Mouse (Mus musculus) intestine, embryonic 15.5 days (tissue): Measurements from ENCODE around the gene Tmod4. TPM values are rescaled to one million over a fixed set of nuclear protein-coding genes. Genes with fewer than 3 reads are reported as not detected.
"Not testable (repeated sequence)": the region's sequence is repeated elsewhere in the genome, so short reads cannot be mapped to it uniquely, and the experiment has no call there.

Experiments
- ATAC-seq: fragments of 200-750 bp; cut with Nextera tagmentation; 2 replicates; pipeline ENCODE4 v1.8.0; 2017; ENCODE audit warnings: moderate TSS enrichment, moderate library complexity
- H3K27ac ChIP-seq: fragments of 300-500 bp; sonication (generic); 2 replicates; pipeline ENCODE4 v1.5.1; 2015; ENCODE audit warnings: mild to moderate bottlenecking, inconsistent platforms
- H3K27me3 ChIP-seq: fragments of 300-500 bp; sonication (generic); replicated peaks from 2 replicates; pipeline ENCODE4 v1.6.1; 2015; ENCODE audit warnings: inconsistent platforms
- H3K36me3 ChIP-seq: fragments of 300-500 bp; sonication (generic); 2 replicates; pipeline ENCODE4 v1.6.1; 2015; ENCODE audit warnings: inconsistent platforms
- H3K4me1 ChIP-seq: fragments of 300-500 bp; sonication (generic); replicated peaks from 2 replicates; pipeline ENCODE4 v1.6.1; 2015; ENCODE audit warnings: inconsistent platforms
- H3K4me2 ChIP-seq: fragments of 300-500 bp; sonication (generic); replicated peaks from 2 replicates; pipeline ENCODE4 v1.6.1; 2015; ENCODE audit warnings: mild to moderate bottlenecking, inconsistent platforms
- H3K4me3 ChIP-seq: fragments of 300-500 bp; sonication (generic); replicated peaks from 2 replicates; pipeline ENCODE4 v1.5.1; 2015; ENCODE audit warnings: inconsistent platforms
- H3K9ac ChIP-seq: fragments of 300-500 bp; sonication (generic); 2 replicates; pipeline ENCODE4 v1.6.1; 2015; ENCODE audit warnings: inconsistent platforms
- H3K9me3 ChIP-seq: fragments of 300-500 bp; sonication (generic); 2 replicates; pipeline ENCODE4 v1.6.1; 2016; ENCODE audit warnings: inconsistent platforms
- WGBS: fragments of 180-500 bp; shearing (Covaris S2); methylation state at CpG from one replicate; pipeline ENCODE4 v1.1.7; 2015; 5-methylcytosine and 5-hydroxymethylcytosine counted together
- polyA plus RNA-seq: library from polyadenylated mRNA; unstranded; fragments of >200 nt; fragmentation: Nextera tagmentation; extraction: Ambion mirVana; gene quantifications from 2 replicates; pipeline ENCODE4 v1.2.1, GENCODE M21; 2015

Gene Tmod4
- polyA plus RNA-seq, result 0.83 and 0.99 TPM in 2 replicates

DNA sequence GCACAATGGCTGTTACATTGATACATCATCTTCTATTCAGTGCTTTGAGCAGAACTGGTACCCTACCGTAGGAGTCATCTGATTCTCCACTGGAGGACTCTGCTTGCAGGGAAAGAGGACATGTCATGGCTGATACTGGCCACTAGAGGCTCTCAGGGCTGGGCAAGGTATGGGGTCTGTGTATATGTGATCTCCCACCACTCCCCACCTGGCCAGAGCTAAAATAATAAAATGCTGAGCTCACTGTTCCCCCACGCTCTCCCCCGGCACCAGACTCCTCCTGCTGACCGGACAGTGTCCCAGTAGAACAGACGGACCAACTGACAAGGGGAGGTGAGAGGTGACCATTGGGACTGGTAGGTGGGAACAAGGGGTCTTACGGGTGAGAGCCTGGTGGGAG is at the start of gene Tmod4:
Gene Tmod4 (plus strand): TSS at position 231 of the 400 bp plus-strand sequence.
- Histone ChIP-seq H3K36me3 (peaks cover 25% of the 10 kb centered on the region), H3K4me1 (peaks cover 6% of the 10 kb centered on the region), H3K4me2 (no peak within 1 kb of the TSS), H3K4me3 (no peak within 1 kb of the TSS), H3K27ac (no peak within 1 kb of the TSS; the same call in 1 of the 2 replicates), H3K9me3 (no peaks in the 10 kb centered on the region), H3K27me3 (no peaks in the 10 kb centered on the region), H3K9ac (no peak within 1 kb of the TSS)
- WGBS, result 58% methylated on average over 6 of the region's 6 CpGs
- peak; percentile 36; the same call in 1 of the 2 replicates for ATAC-seq

DNA sequence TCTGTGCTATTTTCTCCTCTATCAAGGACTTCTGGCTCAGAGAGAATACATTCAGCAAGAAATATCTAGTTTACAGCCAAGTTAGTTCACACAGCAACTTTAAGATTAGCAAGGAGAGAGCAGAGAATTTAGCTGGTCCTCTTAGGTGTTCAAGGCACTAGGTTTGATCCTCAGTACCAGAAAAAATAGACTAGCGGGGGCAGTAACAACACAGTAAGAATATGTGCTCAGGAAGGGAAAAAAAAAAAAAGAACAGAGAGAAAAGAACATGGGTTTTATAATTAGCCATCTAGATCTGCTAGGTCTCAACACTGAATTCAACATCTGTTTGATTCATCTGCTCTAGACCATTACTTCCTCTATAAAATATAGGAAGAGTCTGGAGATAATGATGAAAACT is 36.2 kb upstream of the Tmod4 start:
- ATAC-seq, result no peak
- Histone ChIP-seq H3K36me3 (no peaks in the 10 kb centered on the region), H3K9me3 (no peaks in the 10 kb centered on the region), H3K9ac (no peak overlapping the region), H3K27ac (no peak overlapping the region), H3K4me1 (no peaks in the 10 kb centered on the region), H3K4me3 (no peak overlapping the region), H3K4me2 (no peak overlapping the region), H3K27me3 (no peaks in the 10 kb centered on the region)
- WGBS, result 100% methylated on average over 1 of the region's 1 CpGs

DNA sequence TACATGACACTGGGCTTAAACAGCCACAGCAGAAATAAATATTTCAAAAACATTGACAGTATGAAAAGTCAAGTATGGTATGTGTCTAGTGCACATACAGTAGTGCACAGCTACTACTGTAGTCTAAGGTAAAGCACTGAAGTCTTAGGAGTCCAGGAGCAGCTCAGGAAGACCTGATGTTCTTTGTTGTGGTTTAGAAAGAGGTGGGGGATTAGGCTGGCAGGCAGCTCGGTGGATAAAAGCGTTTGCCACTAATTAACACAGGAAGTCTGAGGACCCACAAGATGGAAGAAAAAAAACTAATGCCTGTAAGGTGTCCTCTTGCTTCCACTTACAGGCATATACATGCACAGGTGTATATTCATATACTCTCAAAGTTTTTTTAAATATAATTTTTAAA is 23.4 kb upstream of the Tmod4 start:
- WGBS, result 24% methylated on average over 2 of the region's 2 CpGs

DNA sequence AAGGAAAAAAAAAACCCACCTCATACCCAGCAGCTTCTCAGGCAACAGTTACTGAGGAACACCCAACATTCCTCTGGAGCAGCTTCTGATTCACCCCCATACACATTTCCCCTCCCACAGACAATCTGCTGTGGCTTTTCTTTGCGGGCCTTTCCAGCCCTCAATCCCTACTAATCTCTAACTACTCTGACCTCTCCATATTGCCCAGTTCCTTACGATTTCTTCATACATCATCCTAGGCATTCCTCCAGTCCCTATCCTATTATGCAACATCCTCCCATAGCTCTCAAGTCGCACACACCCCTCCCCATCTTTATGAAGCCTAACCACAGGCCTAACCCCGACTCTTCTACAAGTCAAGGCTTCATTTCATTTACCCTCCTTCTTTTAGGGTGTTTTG is 19.2 kb upstream of the Tmod4 start:
- no peak overlapping the region for H3K27ac ChIP-seq
- 41% methylated on average over 4 of the region's 4 CpGs for WGBS

More for the DNA sequence above, 23.4 kb upstream of the Tmod4 start:
- no peak overlapping the region for H3K27ac ChIP-seq
- H3K4me3 ChIP-seq, result no peak overlapping the region
- H3K27me3 ChIP-seq, result no peaks in the 10 kb centered on the region
- H3K9me3 ChIP-seq, result no peaks in the 10 kb centered on the region
- H3K36me3 ChIP-seq, result no peaks in the 10 kb centered on the region
- H3K4me1 ChIP-seq, result 0 out of 2 replicates have a peak, but pooled peaks cover 6% of the 10 kb centered on the region
- no peak for ATAC-seq
- no peak overlapping the region for H3K9ac ChIP-seq
- no peak overlapping the region for H3K4me2 ChIP-seq

DNA sequence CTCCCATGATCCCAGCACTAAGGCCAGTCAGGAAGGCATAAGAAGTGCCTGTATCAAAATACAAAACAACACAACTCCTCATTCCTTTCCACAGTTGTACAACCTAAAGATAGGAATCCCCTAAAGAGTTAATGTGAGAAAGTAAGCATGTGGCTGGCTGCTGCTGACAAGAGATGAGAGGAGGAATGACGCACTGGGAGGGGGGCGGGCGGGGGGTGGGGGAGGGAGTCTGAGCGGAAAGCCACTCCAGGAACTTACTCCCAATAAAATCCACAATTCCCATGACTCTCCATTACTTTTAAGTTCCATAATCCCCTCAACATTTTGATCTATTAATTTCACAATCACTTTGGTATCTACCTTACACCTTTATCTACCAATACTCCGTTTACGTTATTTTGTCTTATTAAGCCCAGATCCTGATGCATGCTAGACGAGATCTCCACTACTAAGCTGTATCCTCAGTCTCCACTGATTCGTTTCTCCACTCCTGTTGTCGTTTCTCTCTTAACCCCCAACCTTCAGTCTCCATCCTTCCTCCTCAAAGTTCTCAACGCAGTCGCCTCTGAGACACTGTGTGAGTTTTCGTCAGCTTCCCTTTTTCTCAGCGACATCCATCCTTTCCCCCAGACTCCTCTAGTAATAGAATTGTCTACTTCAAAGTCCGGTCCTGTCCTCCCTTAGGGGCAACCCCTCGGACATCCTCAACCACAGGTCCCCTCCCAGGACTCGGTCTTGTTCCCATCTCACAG is 18.5 kb upstream of the Tmod4 start:
- WGBS, result under 1% methylated on average over 16 of the region's 16 CpGs
- Histone ChIP-seq H3K4me2 (peak overlapping the region; percentile 71), H3K36me3 (no peaks in the 10 kb centered on the region), H3K9me3 (no peaks in the 10 kb centered on the region), H3K27ac (peak overlapping the region; percentile 78), H3K4me1 (peaks cover 10% of the 10 kb centered on the region; the same call in 1 of the 2 replicates), H3K27me3 (no peaks in the 10 kb centered on the region), H3K9ac (peak overlapping the region; percentile 77), H3K4me3 (peak overlapping the region; percentile 73)
- ATAC-seq, result no peak

More for the DNA sequence above, 19.2 kb upstream of the Tmod4 start:
- H3K9me3 ChIP-seq, result no peaks in the 10 kb centered on the region
- peak overlapping the region; percentile 73 for H3K4me3 ChIP-seq
- peak overlapping the region; percentile 71 for H3K4me2 ChIP-seq
- H3K27me3 ChIP-seq, result no peaks in the 10 kb centered on the region
- ATAC-seq, result no peak
- no peaks in the 10 kb centered on the region for H3K36me3 ChIP-seq
- H3K9ac ChIP-seq, result peak overlapping the region; percentile 77; the same call in 1 of the 2 replicates
- H3K4me1 ChIP-seq, result 0 out of 2 replicates have a peak, but pooled peaks cover 6% of the 10 kb centered on the region

DNA sequence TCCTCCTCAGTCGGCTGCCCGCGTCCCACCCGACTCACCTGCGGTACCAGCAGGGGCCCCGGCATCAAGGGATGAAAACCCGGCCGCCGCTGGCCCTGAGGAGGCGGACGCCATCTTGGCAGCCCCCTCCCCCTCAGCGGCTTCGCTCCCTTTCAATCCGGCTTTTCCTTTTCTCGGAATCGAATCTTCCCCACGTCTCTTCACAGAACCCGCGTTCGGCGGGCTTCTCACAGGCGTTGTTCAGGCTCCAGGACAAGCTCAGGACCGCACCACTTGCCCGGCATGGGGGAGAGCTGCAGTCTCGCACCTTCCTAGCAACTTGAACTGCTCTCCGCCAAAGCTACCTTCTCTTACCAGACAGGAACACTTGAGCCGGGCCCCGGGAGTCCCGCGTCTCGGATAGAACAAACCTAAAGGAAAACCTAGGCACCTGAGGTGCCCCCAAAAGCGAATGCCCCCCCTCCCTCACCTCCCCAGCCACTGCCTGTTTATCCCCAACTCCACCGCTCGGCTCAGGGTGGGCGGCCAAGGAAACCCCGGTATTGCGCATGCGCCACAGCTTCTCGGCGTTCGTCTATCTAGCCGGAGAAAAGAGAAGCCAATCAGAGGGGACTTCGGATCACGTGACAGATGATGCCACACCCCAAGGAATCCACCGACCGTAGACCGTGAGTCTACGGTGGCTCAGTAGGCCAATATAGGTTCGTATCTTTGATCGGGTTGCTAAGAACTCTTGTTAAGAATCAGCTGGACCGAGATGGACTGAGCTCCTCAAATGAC is 17.7 kb upstream of the Tmod4 start, which contains the start of gene Pip5k1a:
Gene Pip5k1a (minus strand): TSS at position 593 of the 780 bp plus-strand sequence.
- Histone ChIP-seq H3K9ac (peak within 1 kb of the TSS; percentile 77), H3K36me3 (no peaks in the 10 kb centered on the region), H3K9me3 (no peaks in the 10 kb centered on the region), H3K27ac (peak within 1 kb of the TSS; percentile 78), H3K4me3 (peak within 1 kb of the TSS; percentile 73), H3K4me1 (peaks cover 10% of the 10 kb centered on the region; the same call in 1 of the 2 replicates), H3K27me3 (no peaks in the 10 kb centered on the region), H3K4me2 (peak within 1 kb of the TSS; percentile 71)
- under 1% methylated on average over 51 of the region's 51 CpGs for WGBS
- ATAC-seq, result peak; percentile 90

DNA sequence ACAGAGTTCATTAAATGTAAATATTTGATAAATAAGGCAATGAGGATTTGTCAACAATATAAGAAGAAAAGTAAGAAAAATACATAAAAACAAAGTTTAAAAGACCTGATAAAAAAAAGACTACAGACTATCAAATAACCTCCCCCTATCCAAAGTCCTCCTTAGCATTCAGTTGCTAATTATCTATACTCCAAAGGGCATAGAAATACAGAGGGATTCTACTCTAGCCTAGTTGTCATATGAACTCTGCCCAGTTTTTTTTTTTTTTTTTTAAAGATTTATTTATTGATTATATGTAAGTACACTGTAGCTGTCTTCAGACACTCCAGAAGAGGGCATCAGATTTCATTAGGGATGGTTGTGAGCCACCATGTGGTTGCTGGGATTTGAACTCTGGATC is 17.0 kb upstream of the Tmod4 start:
- Histone ChIP-seq H3K4me3 (peak overlapping the region; percentile 73), H3K4me2 (peak overlapping the region; percentile 68), H3K4me1 (peaks cover 13% of the 10 kb centered on the region)
- not testable (repeated sequence) for H3K36me3 ChIP-seq, H3K9ac ChIP-seq, ATAC-seq, H3K27ac ChIP-seq, H3K27me3 ChIP-seq, H3K9me3 ChIP-seq

DNA sequence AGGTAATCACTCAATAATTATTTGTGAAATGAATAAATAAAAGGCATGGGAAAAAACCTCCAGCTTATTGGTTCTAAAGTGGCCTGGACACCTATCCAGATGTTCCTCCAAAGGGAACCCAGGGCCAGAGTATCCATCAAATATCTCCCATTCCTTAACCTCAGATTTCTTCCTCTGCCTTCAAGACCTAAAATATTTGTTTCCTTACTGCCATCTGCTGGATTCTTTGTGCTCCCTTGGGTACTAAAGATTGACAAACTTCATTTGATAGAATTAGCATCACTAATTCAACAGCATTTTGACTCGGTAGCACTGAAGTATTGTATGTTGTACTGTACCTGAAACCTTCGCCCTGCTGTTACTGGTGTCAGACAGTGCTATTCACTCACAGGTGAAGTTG is 16.4 kb upstream of the Tmod4 start:
- H3K9ac ChIP-seq, result no peak overlapping the region
- no peaks in the 10 kb centered on the region for H3K36me3 ChIP-seq
- 68% methylated on average over 2 of the region's 2 CpGs for WGBS
- no peaks in the 10 kb centered on the region for H3K9me3 ChIP-seq
- no peaks in the 10 kb centered on the region for H3K27me3 ChIP-seq
- H3K4me2 ChIP-seq, result no peak overlapping the region
- ATAC-seq, result no peak
- H3K4me3 ChIP-seq, result no peak overlapping the region
- H3K27ac ChIP-seq, result no peak overlapping the region
- peaks cover 16% of the 10 kb centered on the region for H3K4me1 ChIP-seq

DNA sequence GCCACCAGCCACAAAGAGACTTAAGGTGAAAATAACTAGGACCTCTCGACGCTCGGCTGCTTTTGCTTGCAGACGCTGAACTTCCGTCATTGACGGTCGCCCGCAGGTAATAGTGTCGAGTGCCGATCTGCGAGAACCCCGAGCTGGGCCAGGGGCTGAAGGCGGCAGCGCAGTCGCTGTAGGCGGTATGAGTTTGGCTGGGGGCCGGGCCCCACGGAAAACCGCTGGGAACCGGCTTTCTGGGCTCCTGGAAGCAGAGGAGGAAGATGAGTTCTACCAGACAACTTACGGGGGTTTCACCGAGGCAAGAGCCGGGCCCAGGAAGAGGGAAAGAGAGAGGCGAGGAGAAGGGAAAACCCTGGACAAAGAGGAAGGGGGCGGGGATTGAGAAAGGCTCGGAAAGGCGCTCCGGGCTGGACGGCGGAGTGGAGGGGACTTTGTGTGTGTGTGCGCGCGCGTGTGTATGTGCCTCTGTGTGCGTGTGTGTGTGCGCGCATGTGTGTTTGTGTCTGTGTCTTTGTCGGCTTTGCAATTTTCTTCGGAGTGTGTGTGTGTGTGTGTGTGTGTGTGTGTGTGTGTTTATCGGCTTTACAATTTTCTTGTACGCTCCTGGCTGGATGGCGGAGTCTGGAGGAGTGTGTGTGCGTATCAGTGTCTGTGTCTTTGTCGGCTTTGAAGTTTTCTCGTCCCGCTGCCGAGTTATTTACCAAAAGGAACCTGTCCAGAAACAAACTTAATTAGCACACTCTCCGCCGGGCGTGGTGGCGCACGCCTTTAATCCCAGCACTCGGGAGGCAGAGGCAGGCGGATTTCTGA is 13.2 kb upstream of the Tmod4 start, which contains the start of gene Vps72:
Gene Vps72 (plus strand): TSS at position 112 of the 816 bp plus-strand sequence.
- Histone ChIP-seq H3K27ac (peak within 1 kb of the TSS; percentile 98), H3K9ac (peak within 1 kb of the TSS; percentile 85), H3K4me2 (peak within 1 kb of the TSS; percentile 54), H3K4me1 (peaks cover 10% of the 10 kb centered on the region), H3K9me3 (no peaks in the 10 kb centered on the region), H3K36me3 (no peaks in the 10 kb centered on the region), H3K27me3 (no peaks in the 10 kb centered on the region), H3K4me3 (peak within 1 kb of the TSS; percentile 80)
- ATAC-seq, result peak; percentile 79
- under 1% methylated on average over 54 of the region's 54 CpGs for WGBS

DNA sequence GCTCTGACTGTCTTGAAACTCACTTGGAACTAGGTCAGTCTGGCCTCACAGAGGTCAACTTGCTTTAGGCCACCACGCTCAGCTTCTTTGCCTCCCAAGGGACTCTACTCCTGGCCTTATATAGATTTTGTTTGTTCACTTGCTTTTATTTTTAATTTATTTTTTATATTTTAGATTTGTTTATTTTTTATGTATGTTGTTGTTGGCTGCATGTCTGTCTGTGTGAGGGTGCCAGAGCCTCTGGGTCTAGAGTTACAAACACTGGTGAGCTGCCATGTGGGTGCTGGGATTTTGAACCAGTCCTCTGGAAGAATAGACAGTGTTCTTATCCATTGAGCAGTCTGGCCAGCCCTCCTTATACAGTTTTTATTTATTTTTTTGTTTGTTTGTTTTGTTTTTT is 11.5 kb upstream of the Tmod4 start:
- Histone ChIP-seq H3K27me3 (no peaks in the 10 kb centered on the region), H3K36me3 (no peaks in the 10 kb centered on the region), H3K4me1 (peaks cover 10% of the 10 kb centered on the region), H3K4me2 (no peak overlapping the region), H3K4me3 (no peak overlapping the region), H3K27ac (no peak overlapping the region), H3K9me3 (no peaks in the 10 kb centered on the region), H3K9ac (no peak overlapping the region)
- 85% methylated on average over 1 of the region's 1 CpGs for WGBS
- ATAC-seq, result no peak

DNA sequence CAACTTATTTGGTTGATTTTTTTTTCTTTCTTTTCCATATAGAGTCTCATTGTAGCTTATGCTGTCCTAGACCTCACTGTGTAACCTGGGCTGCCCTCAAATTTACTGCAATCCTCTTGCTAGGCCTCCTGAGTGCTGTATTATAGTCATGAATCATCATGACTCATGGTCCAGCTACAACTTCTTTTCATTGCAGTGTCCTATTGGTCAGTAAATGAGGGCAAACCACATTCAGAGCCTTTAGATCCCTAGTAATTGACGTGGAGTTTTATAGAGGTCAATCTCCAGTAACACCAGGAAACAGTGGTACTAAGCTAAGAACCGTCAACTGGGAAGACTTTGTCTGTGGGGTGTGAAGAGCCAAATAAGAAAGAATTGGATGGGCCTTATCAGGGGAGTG is 6.5 kb upstream of the Tmod4 start:
- Histone ChIP-seq H3K27ac (no peak overlapping the region), H3K36me3 (peaks cover 30% of the 10 kb centered on the region), H3K4me1 (no peaks in the 10 kb centered on the region), H3K4me3 (no peak overlapping the region), H3K4me2 (no peak overlapping the region), H3K9ac (no peak overlapping the region), H3K9me3 (no peaks in the 10 kb centered on the region), H3K27me3 (no peaks in the 10 kb centered on the region)
- WGBS, result 80% methylated on average over 2 of the region's 2 CpGs
- ATAC-seq, result no peak

DNA sequence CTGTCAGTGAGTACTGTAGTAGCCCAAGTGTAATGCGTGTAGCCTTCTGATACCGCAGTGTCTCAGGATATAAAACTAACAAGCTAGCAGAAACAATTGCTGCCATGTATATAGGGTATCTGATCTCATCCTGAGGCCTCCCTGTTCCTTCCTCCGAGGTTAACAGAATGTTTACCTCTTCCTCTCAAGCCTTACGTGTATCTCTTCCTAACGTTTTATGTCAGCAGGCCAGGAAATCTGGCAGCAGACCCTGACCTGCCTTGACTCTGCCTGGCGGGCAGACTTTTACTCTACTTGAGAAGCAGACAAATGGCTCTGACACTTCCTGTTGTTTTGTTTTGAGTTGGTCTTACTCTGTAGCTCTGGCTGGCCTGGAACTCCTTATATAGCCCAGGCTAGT is 2.7 kb upstream of the Tmod4 start:
- H3K27ac ChIP-seq, result no peak overlapping the region
- H3K36me3 ChIP-seq, result peaks cover 30% of the 10 kb centered on the region
- no peak overlapping the region for H3K4me2 ChIP-seq
- no peaks in the 10 kb centered on the region for H3K9me3 ChIP-seq
- no peak overlapping the region for H3K4me3 ChIP-seq
- peaks cover 6% of the 10 kb centered on the region for H3K4me1 ChIP-seq
- ATAC-seq, result no peak
- H3K27me3 ChIP-seq, result no peaks in the 10 kb centered on the region
- 59% methylated on average over 6 of the region's 6 CpGs for WGBS
- H3K9ac ChIP-seq, result no peak overlapping the region
